Mouse (Mus musculus): ENCODE measurements around the gene Tmem44.

Tmem44 gene

GRCm38 (mm10) chr16:30549966-30550747, 485 bp downstream of the Tmem44 start:
- DNase-seq = peak; percentile 80

- DNase-seq = no peak
Measured at GRCm38 (mm10) chr16:30549516-30549915, 1.1 kb downstream of the Tmem44 start.

GRCm38 (mm10) chr16:30548291-30548690, 2.4 kb downstream of the Tmem44 start:
- no peak for DNase-seq

GRCm38 (mm10) chr16:30544693-30545092, 5.9 kb downstream of the Tmem44 start:
- DNase-seq = no peak

- no peak for DNase-seq
Measured at GRCm38 (mm10) chr16:30543386-30543785, 7.3 kb downstream of the Tmem44 start.

GRCm38 (mm10) chr16:30542826-30543225, 7.8 kb downstream of the Tmem44 start:
- no peak for DNase-seq

- no peak for DNase-seq
Measured at GRCm38 (mm10) chr16:30540107-30541001, 10.3 kb downstream of the Tmem44 start.

- peak; percentile 61 for DNase-seq
Measured at GRCm38 (mm10) chr16:30539433-30539832, 11.2 kb downstream of the Tmem44 start.

GRCm38 (mm10) chr16:30535075-30535474, 15.6 kb downstream of the Tmem44 start:
- no peak for DNase-seq

- DNase-seq = no peak
Measured at GRCm38 (mm10) chr16:30533592-30533991, 17.1 kb downstream of the Tmem44 start.

GRCm38 (mm10) chr16:30532929-30533328, 17.7 kb downstream of the Tmem44 start:
- no peak for DNase-seq

- DNase-seq = peak; percentile 24
Measured at GRCm38 (mm10) chr16:30531761-30532406, 18.8 kb downstream of the Tmem44 start.

GRCm38 (mm10) chr16:30530815-30531214, 19.8 kb downstream of the Tmem44 start:
- no peak for DNase-seq

GRCm38 (mm10) chr16:30528386-30528785, 22.3 kb downstream of the Tmem44 start:
- no peak for DNase-seq

GRCm38 (mm10) chr16:30527889-30528288, 22.8 kb downstream of the Tmem44 start:
- DNase-seq = no peak

GRCm38 (mm10) chr16:30525756-30526155, 24.9 kb downstream of the Tmem44 start:
- no peak for DNase-seq

GRCm38 (mm10) chr16:30524481-30524880, 26.2 kb downstream of the Tmem44 start:
- no peak for DNase-seq

GRCm38 (mm10) chr16:30522253-30522940, 28.2 kb downstream of the Tmem44 start:
- no peak for DNase-seq

- peak; percentile 27 for DNase-seq
Measured at GRCm38 (mm10) chr16:30521147-30521546, 29.5 kb downstream of the Tmem44 start.

- DNase-seq = peak; percentile 71
Measured at GRCm38 (mm10) chr16:30520361-30520823, 30.2 kb downstream of the Tmem44 start.

- DNase-seq = no peak
Measured at GRCm38 (mm10) chr16:30518635-30519034, 32.0 kb downstream of the Tmem44 start.

- no peak for DNase-seq
Measured at GRCm38 (mm10) chr16:30517666-30518283, 32.9 kb downstream of the Tmem44 start.

Measured in thymus, postnatal 25 days (tissue).